Mouse (Mus musculus) telencephalon, adult 2 months (tissue): ENCODE measurements around the gene Pknox2.

Experiments
- DNase-seq: peaks from one replicate; pipeline ENCODE4 v3.0.0-alpha.2; 2011; ENCODE audit warnings: low read depth, low spot score

Pknox2 gene

DNA sequence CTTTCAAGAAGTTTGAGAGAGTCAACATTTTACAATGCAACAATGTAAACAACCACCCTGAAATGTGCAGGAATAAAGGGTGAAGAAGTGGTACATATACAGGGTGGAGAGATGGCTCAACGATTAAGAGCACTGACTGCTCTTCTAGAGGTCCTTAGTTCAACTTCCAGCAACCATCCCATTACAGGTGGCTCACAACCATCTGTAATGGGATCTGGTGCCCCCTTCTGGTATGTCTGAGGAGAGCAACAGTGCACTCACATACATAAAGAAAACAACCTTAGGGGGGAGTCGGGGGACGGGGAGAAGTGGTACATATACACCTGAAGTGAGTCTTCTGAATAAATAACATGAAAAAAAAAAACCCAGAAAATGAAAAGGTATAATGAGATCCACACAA, 262.0 kb downstream of the Pknox2 start:
- no peak for DNase-seq

- DNase-seq = peak; percentile 43
These were observed 263.6 kb downstream of the Pknox2 start for GRCm38 (mm10) chr9:36883569-36883968.

- peak; percentile 93 for DNase-seq
These were observed 265.0 kb downstream of the Pknox2 start for GRCm38 (mm10) chr9:36882034-36882745.

DNA sequence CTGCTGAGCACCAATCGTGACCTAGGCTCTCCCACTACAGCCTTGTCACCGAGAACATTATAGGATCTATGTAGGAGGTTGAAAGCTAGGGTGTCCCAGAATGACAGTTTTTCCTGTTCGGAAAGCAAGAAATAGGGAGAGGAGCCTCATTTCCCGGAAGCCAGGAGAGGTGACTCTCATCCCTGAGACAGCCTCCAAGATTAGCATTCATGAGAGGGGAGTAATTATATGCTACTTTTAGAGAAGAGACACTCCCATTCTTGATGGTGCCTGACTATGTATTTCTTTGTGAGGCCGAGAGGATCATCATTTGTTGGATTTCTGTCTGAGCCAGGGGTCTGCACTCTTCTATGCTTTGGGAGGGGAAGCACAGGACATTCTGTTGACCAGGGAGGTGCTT, 265.6 kb downstream of the Pknox2 start:
- peak; percentile 39 for DNase-seq

DNA sequence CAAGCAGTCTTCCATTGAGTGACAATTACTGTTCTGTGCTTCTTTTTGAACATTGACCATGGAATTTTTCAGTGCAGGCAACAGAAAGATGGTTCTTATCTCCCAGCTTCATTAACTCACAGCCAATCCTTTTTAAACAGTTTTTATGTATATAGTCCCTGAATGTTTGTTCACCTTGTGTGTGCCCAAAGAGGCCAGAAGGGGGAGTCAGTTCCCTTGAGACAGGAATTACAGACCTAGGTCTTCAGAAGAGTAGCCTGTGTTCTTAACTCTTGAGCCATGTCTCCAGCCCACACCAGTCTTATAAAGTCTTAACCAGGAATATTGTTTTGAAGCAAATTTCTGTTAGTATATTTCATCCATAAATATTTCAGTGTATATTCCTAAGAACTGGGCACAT, 270.4 kb downstream of the Pknox2 start:
- no peak for DNase-seq

DNA sequence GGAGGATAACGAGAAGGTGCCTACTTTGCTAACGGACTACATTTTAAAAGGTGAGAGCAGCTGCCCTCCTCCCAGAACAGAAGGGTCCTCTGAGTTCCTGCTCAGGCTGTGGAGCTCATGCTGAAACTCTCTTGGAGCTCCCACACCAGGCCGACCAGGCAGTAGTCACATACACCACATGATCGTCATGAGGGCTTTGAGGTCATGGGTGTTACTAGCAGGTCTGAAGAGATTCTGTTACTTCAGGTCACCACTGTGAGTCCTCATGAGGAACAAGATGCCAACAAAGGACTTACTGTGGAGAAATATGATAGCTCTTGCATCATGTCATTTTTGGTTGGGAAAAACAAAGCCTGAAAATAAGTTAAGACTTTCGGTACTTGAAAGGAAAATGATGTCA, 270.9 kb downstream of the Pknox2 start:
- no peak for DNase-seq

- DNase-seq = no peak
These were observed 273.4 kb downstream of the Pknox2 start for GRCm38 (mm10) chr9:36873796-36874195.

DNA sequence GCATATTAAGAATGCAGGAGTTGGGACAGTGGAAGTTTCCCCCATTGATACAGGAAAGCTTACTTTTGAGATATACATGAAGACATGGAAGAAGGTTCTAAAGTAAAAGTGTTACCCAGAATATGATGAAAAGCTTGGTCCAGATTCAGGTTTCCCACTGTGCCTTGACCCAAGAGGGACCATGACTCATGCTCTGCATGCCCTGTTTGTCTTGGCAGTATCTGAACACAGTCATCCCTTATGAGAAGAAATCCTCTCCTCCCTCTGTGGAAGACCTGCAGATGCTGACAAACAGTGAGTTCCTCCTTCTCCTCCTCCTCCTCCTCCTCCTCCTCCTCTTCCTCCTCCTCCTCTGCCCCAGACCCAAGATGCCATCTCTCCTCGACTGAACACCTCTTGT, 276.9 kb downstream of the Pknox2 start:
- no peak for DNase-seq

DNA sequence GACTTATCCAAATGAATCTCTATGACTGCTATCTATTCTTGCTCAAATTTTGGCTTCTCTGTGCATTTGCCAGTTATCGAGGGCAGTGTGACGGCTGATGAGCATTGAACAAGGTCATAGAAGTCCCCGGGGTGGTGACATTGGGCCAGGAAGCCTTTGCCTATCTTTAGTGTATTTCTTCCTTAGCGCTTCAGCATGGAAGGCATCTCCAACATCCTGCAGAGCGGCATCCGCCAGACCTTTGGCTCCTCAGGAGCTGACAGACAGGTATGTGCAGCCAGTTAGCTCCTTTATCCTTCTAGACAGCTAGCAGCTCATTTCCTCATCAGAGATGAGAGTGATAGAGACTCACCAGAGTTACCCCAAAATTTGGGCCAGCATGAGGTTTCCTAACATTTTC, 278.5 kb downstream of the Pknox2 start:
- DNase-seq = no peak

- DNase-seq = peak; percentile 71
These were observed 282.1 kb downstream of the Pknox2 start for GRCm38 (mm10) chr9:36864862-36865813.

GRCm38 (mm10) chr9:36863694-36864093, 283.5 kb downstream of the Pknox2 start:
- no peak for DNase-seq

- no peak for DNase-seq
These were observed 284.6 kb downstream of the Pknox2 start for GRCm38 (mm10) chr9:36862576-36862975.

DNA sequence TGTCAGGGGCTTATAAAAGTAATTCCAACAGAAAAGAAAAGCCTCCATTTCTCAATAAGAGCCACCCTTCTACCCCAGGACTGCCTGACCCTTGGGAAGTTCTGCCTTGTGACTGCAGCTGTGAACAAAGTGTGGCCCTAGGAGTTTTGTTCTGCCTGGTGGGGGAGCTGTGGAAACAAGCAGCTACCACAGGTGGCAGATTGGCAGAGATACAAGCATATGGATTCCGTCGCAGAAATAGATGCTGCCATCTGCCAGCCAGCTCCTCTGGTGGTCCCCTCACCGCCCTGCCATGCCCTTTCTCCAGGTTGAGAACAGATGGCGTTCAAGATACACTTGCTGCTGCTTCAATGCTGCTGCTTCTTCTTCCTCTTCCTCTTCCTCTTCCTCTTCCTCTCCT, 288.5 kb downstream of the Pknox2 start:
- DNase-seq = peak; percentile 54

DNA sequence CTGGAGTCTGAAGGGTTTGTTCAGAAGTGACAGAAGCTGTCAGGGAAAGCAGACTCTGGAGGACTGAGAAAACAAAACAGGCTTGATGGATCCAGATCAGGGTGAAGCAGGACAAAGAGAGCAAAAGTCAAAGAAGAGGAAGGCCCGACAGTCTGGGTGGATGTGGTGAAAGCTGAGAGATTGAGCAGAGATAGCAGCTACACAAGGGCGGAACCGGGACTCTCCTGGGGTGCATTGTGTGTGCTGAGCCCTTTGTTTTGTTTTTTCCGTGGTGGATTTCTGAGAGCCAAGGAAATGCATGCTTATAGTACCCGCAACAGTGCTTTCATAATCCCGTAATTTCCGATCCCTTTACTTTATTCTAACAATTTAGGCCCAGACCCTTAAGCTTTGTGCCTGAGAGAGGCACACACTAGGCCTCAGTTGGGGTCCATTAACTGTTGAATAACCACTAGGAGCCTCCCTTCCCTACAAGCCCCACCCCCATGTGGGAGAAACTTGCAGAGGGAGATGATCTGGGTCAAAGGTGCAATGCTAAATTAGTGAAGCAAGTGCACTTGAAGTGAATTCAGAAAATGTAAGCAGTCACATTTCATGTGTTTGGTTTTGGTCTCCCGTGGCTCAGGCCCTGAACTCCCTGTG, 289.6 kb downstream of the Pknox2 start:
- DNase-seq = no peak

DNA sequence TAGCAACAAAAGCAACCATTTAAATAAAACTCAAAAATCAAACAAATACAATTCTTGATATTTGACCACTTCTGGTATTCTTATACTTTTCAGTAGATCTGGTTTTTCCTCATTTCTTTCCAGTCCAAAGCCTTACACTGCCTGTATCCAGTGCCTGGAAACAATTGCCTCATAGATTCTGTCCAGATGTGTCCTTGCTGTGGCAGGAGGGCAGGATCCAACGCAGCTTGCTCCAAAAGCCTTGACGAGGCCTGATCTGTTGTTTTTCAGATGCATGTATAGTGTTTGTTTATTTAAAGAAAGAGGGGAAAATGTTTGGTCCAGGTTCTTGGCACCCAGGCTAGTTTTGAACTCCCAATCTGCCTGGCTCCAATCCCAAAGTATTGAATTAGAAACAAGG, 290.9 kb downstream of the Pknox2 start:
- no peak for DNase-seq

DNA sequence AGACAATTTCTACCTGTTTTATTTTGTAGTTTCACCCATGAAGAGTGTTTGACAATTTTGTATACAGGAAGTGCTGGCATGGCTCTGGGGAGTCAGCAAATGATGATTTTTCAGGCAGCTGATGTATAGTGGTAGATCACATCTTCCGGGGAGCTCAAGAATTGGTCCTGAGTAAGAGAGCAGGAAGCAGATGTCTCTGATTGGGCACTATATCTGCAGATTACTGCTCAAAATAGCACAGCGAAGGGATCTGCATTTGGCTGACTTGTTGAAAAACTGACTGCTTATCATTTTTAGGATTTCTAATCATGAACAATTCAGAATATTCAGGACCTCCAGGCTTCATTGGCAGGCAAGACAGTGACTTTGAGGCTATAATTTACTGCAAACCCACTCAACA, 295.0 kb downstream of the Pknox2 start:
- peak; percentile 48 for DNase-seq

- DNase-seq = peak; percentile 66
These were observed 297.1 kb downstream of the Pknox2 start for GRCm38 (mm10) chr9:36850091-36850490.

- no peak for DNase-seq
These were observed 298.5 kb downstream of the Pknox2 start for GRCm38 (mm10) chr9:36848661-36849060.

DNA sequence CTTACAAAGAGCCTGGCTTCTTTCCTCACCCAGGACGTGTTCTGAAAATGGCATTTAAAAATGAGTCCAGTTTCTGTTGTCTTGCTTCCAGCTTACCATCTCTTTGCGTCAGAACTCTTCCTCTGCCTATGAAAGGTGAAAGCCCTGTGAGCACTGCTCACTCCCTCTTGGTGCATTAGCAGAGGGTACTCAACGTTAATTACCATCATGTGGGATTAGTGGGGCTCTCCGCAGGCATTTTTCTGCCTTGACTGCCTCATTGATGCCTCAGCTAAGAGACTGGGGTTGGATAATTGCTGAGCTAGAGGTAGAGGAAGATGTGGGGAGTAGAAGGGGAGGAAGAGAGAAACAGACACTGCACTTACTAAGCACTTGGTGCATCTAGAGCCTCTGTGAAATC, 300.9 kb downstream of the Pknox2 start:
- no peak for DNase-seq
